Mouse (Mus musculus) spleen, adult 2 months (tissue): ENCODE results near the gene Asb6.

Experiments
- CTCF ChIP-seq: fragments of 200-500 bp; IDR thresholded peaks from 2 replicates; pipeline ENCODE4 v1.5.1; 2011; ENCODE audit warnings: mild to moderate bottlenecking, inconsistent platforms; ENCODE audit not compliant: insufficient read depth, insufficient read length, insufficient replicate concordance; ENCODE audit errors: extremely low read depth
- POLR2A ChIP-seq: fragments of 200-500 bp; IDR thresholded peaks from 2 replicates; pipeline ENCODE4 v1.6.1; 2011; ENCODE audit warnings: low read depth, low read length, inconsistent platforms

DNA sequence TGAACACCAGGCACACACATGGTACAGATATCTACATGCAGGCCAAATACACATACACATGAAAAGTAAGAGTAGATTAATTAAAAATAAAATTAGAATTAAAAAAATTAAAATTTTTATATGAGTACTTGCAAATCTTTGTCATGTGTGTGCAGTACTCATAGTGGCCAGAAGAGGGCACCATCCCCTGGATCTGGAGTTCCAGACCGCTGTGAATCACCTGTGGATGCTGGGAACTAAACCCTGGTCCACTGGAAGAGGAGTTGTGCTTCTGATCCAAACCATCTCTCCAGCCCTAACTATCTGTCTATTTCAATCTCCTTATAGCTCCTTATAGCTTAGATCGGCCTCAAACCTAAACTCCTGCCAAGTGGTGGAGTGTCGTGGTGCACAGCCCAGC, 9.1 kb downstream of the Asb6 start:
- TF ChIP-seq POLR2A: no peak
- TF ChIP-seq CTCF: no peak
